Mouse (Mus musculus) cerebellum, adult 9-11 months (tissue): ENCODE measurements around the gene Pxn.

Experiments
- DNase-seq: peaks from one replicate; pipeline ENCODE4 v3.0.0; 2022

The Pxn gene

DNA sequence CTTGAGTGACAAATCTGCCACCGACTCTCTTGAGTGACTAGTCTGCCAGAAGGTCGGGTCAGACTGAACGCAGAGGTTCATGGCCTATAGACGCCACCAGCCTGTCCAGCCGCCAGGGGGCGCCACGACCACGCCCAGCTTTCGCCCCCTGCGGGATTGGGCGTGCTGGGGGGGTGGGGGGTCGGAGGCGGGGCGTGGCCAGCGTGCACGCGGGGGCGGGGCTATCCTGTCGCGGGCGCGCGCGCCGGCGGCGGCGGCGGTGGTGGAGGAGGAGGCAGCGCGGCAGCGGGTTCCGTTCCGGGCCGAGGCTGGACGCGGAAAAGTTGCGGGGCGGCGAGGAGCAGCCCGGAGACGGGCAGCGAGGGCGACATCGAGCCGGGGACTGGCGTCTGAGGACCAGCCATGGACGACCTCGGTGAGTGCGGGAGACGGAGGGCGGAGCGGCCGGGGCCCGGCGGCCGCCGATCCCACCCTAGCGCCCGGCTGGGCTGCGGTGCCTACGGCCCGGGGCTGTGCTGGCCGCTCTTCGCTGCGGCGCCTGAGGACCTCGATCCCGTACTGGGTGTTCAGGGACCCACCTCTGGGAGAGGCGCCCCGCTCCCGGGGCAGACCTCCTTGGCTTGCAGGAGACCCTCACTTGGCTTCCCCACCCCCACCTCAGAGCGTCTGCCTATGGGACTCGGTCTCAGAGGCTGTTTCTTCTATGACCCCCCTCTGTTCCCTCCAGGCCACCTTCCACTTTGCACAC, at the start of gene Pxn:
Gene Pxn (plus strand): TSS at position 223 of the 748 bp plus-strand sequence.
- peak; percentile 91 for DNase-seq

DNA sequence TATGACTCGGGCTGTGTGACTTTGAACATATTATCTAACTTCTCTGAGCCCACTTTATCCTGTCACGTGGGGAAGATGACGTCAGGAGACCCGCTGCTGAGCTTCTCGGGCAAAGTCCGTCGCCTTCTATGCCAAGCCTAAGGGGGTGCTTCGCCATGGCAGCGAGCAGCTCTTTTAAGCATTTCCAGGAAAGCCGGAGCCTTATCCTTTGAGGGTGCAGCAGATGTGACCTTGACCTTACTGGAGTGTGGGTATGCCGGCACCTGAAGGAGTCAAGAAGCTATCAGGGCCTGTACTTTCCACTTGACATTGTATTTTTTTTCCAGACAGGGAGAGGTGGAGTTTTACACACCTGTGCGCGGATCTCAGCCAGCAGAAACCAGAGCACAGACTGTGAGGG, 47.6 kb upstream of the Pxn start:
- DNase-seq = no peak

DNA sequence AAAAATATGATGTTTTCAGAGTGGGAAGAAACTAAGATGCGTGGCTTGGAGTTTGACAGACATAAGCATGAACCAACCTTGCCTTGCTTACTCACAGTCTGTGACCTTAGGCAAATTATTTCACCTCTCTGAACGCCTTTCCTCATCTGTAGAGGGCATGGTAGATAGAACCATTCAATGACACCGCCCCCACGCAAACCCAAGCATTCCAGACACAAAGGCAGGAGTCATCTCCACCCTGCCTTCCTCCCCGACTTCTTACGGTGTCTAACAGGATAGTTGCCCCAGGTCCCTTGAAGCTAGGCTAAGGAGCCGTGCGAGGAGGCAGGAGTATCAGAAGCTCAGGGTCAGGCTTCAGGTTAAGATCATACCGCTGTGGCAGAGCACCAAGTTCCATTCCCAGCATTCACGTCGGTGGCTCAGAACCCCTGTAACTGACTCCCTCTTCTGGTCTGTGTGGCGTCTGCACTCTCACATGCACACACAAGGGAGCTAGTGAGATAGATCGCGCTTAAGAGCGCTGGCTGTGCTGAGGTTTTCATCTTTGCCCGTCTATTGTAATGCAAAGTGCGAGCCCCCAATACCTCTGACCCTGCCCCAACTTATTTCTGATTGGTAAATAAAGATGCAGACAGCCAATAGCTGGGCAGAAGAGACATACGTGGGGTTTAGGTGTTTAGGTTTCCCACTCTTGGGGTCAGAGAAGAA, 41.9 kb upstream of the Pxn start:
- DNase-seq = no peak

GRCm38 (mm10) chr5:115465642-115466420, 40.6 kb upstream of the Pxn start, which contains the start of gene Pla2g1b:
Gene Pla2g1b (plus strand): TSS chr5:115466262.
- no peak for DNase-seq

DNA sequence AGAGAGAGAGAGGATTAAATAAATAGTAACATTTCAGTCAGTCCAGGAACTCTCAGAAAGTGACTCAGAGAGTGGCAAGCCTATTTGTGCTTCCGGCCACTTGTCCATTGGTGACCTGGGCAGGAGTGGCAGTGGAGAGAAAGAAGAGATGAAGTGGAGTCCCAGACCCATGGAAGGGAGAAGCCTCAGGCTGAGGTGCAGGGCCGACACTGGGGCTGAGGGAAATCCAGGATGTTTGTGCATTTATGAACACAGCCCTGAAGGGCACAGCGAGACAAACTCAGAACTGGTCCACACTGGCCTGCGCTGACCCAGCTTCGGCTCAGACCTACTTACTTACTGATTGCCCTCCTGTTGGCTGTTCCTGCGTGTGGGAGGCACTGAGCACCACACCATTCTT, 36.7 kb upstream of the Pxn start:
- no peak for DNase-seq

DNA sequence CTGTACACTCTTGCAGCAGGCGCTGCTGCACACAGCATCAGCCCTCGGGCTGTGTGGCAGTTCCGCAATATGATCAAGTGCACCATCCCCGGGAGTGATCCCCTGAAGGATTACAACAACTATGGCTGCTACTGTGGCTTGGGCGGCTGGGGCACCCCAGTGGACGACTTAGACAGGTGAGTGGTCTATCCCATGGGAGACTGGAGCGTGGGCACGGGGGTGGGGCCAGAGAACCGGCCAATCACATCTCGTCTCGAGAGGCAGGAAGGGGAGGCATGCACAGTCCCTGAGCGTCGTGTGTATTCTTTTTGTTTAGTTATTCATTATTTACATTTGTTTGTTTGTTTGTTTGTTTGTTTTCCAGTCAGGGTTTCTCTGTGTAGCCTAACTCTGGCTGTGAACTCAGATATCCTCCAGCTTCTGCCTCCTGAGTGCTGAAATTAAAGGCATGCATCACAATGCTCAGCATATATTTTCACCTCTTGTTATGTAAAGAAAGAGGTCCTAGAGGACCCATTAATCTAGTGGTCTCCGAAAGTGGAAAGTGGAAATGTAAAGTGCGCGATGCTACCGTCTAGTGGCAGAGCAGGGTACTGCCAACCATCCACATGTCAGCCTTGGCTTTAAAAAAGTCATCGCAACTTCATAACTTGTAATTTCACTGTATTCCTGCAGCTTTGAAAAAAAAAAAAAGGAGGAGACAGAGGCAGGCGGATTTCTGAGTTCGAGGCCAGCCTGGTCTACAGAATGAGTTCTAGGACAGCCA, 35.5 kb upstream of the Pxn start:
- DNase-seq = no peak

DNA sequence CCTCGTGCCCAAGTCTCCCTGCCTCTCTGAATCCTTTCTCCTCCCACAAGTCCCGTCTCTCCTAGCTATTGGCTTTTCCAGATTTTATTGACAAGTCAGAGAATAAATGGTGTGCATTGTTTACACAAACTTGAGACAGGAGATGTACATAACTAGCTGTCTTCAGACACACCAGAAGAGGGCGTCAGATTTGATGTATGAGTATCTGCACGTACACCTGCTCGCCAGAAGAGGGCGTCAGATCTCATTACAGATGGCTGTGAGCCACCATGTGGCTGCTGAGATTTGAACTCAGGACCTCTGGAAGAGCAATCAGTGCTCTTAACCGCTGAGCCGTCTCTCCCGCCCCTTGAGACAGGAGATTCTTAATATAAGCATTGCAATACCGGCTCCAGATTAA, 33.3 kb upstream of the Pxn start:
- no peak for DNase-seq

- no peak for DNase-seq
These were observed 32.2 kb upstream of the Pxn start for GRCm38 (mm10) chr5:115474174-115474828.

GRCm38 (mm10) chr5:115475337-115476106, 31.0 kb upstream of the Pxn start:
- DNase-seq = peak; percentile 66

DNA sequence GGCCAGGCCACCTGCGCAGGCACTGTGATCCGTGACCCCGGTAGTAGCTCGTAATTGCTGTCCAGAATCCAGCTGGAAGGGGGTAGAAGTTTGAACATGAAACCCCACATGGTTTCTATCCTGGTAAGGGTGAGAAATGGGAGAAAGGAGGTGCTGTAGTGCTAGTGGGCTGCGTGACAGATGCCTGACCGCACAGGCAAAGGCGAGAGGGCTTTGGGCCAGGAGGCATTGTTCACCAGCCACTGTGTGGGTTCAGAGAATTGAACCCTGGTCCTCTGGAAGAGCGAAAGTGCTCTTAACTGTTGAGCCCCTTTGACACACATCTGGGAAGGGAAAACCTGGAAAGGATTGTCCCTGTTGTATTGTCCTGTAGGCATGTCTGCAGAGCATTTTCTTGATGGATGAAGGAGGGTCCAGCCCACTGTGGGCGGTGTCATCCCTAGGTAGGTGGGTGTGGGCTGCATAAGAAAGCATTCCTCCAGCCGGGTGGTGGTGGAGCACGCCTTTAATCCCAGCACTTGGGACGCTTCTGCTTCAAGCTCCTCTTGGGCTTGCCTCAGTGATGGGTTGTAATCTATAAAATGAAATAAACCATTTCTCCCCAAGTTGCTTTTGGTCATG, 30.3 kb upstream of the Pxn start:
- no peak for DNase-seq

GRCm38 (mm10) chr5:115479561-115479960, 26.9 kb upstream of the Pxn start:
- DNase-seq = peak; percentile 34

GRCm38 (mm10) chr5:115480101-115480500, 26.4 kb upstream of the Pxn start:
- peak; percentile 62 for DNase-seq

DNA sequence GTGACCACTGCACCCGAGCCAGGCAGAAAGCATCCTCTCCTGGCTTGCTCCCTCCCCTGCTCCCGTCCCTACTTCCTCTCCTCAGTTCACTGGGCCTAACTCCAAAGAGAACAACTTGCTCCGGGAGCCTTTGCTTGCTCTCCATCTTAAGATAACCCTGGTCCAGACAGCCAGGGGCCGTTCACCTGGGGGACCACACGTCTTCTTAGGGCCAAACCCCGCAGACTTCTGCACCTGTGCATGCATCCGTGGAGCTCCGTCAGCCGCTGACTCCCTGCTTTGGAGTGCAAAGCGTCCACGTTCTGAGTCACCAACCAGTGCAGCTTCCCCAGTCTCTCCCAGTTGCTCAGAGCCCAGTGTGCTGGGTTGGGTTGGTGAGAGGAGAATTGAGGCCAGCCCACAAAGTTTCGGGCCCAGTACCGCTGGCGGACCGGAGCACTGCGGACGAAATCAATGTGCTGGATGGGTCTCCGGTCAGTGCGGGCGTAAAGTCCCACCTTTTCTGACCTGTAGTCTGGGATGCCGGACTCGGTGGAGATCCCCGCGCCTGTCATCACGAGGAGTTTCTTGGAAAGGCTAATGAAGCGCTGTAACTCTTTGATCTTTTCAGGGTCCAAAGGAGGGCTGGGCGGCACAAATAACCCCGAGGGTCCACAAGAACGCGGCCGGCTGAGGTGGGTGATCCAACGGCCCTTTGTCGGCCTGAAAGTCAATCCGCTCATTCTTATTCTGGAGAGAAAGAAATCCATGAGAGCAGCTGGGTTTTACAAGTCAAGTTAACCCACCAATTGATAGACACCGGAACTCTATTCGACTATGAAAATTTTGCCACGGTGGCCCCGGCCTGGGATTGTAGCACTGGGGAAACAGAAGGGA, 23.8 kb upstream of the Pxn start:
- DNase-seq = peak; percentile 59

- peak; percentile 33 for DNase-seq
These were observed 23.1 kb upstream of the Pxn start for GRCm38 (mm10) chr5:115483385-115483784.

- DNase-seq = peak; percentile 94
These were observed 22.2 kb upstream of the Pxn start, which contains the start of gene Sirt4 for GRCm38 (mm10) chr5:115483947-115484920. Gene Sirt4 (minus strand): TSS chr5:115484725.

- DNase-seq = peak; percentile 60
These were observed 21.5 kb upstream of the Pxn start for GRCm38 (mm10) chr5:115484996-115485395.

- DNase-seq = peak; percentile 62
These were observed 20.8 kb upstream of the Pxn start for GRCm38 (mm10) chr5:115485489-115486205.

- peak; percentile 59 for DNase-seq
These were observed 19.8 kb upstream of the Pxn start for GRCm38 (mm10) chr5:115486726-115487125.
